ENCODE assay signal across 8 mouse cellular contexts in genomic region chr9:64178974-64179646, GRCm38 (mm10). TPM values are rescaled to one million over a fixed set of nuclear protein-coding genes. Genes with fewer than 3 reads are reported as not detected.
DNase-seq lines count a peak whose midpoint lies in the region; ATAC-seq lines count a peak whose summit lies in the region.

Gene Snapc5, plus strand, starts transcription at chr9:64179274.

- ATAC-seq in inflammation-experienced regulatory T-cells, adult 6 months: peak; percentile 96
- peak; percentile 84 for ATAC-seq in megakaryocyte-erythroid progenitor cell, adult 5-6 weeks (replicated peaks; ENCODE audit: low FRiP score, low TSS enrichment, poor library complexity, severe bottlenecking)

- intact Hi-C loops in gastrocnemius, postnatal 14 days (cut with DNase I; ENCODE audit: low total_unique reads): loop anchor here (5.0 kb wide), 1 partner anchor 93 kb away; no protein-coding TSS in a partner anchor
- intact Hi-C loops in left cerebral cortex, postnatal 10 days (cut with DNase I): no loop called here

- DNase-seq in adipocyte (ENCODE audit: low spot score): peak; percentile 89
- DNase-seq in embryo, embryonic 10 days (ENCODE audit: low spot score): peak; percentile 98
- peak; percentile 90 for DNase-seq in gastrocnemius, postnatal 14 days
- DNase-seq in left cerebral cortex, postnatal 10 days (ENCODE audit: extremely low spot score in 1 of 2, low spot score in 2 of 2): peak; percentile 89 to 95
- peak; percentile 92 for DNase-seq in right cerebral cortex, postnatal 25 days
- DNase-seq in urinary bladder, postnatal 4 days (ENCODE audit: low spot score in 2 of 2): peak; percentile 88 to 92

RNA-seq across cellular contexts. Expression of gene Snapc5, which starts in this region (rescaled TPM):
- total RNA-seq in gastrocnemius, postnatal 14 days (2021): 10 to 100 TPM; 15.6 to 16.4 TPM
- 10 to 100 TPM; 55.9 to 72.3 (median 57.0) TPM for polyA plus RNA-seq in inflammation-experienced regulatory T-cells, adult 6 months (2017; shearing (Covaris generic))
- total RNA-seq in left cerebral cortex, postnatal 10 days (2021): 10 to 100 TPM; 19.3 to 19.9 TPM
- total RNA-seq in megakaryocyte-erythroid progenitor cell, adult 5-6 weeks (2014; fragmentation: Nextera tagmentation): 13.0 and 13.2 TPM in 2 replicates
- 46.6 and 55.3 TPM in 2 replicates for total RNA-seq in megakaryocyte-erythroid progenitor cell, adult 5-6 weeks (2017)

Comparison
In these comparisons a context has a peak if more than half of its experiments do, and no peak if none do; other contexts are left out.
1. Peak in every context shown above with its lines: DNase-seq and ATAC-seq.